Mouse (Mus musculus) embryo, embryonic 11.5 days (tissue): ENCODE results near the gene Zfp36l2.
A peak's percentile ranks its signal among the peaks of the same experiment; 100 is the strongest.
"Not testable (repeated sequence)": the region's sequence is repeated elsewhere in the genome, so short reads cannot be mapped to it uniquely, and the experiment has no call there.

ENCODE experiments used
- DNase-seq: peaks from one replicate; pipeline ENCODE4 v3.0.0-alpha.2; 2012; ENCODE audit warnings: low read depth, low spot score

The Zfp36l2 gene

DNA sequence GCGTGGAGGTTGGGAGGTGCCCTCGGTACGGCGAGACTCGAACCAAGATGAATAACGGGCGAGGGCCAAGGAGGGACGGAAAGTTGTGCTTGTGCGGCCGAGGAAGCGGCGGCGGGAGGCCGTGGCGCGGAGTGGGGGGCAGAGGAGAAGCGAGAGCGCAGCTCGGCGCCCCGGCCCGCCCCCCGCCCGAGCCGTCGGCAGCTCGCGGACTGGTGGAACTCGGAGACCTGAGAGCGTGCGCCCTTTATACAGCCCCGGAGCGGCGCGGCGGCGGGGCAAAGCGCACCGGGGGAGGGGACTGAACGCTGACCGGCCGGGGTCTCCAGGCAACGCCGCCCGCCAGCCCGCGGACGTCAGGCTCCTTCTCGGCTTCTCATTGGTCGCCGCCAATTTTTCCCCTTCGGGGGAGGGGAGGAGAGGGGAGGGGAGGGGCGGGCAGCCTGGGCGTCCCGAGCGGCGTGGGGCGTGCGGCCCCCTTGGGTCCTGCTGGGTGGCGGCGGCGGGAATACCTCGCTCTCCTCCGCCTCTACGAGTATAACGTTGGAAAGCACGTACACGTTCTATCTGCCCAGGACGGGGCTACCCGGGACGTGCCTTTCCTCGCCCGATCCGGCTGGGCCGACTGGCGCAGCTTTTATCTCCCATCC, at the start of gene Zfp36l2:
Zfp36l2 (minus strand) TSS at position 221 of the 647 bp plus-strand sequence.
- peak; percentile 92 for DNase-seq

DNA sequence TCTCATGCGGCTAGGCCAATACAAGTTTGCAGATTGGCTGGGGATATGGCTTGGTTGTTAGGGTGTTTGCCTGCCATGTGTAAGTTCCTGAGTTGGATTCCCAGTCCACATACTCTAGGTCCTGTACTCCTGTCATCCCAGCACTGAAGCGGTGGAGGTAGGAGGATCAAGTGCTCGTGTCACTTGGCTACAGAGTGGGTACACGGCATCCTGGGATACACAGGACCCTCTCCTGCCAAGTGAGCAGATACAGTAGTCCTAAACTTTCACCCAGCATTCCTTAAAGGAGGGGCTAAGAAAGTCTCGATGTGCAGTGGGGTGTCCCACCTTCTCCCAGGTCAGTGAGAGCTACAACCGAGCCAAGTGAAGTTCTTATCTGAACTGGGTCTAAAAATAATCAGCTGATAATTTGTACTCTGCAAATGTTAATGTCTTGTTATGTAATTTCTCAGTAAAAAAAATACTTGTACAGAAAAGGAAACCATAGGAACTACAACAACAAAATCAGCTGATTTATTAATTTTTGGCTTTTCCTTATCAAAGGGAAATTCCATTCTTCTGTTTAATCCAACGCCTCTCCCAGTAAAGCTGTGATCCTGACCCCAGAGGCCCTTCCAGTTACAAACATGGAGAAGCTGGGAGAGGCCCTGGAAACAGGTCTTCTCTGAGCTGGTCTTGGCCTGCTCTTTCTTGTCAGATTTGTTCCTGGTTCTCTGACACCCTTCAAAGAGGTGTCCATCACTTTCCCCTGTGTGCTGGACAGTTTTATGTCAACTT, 49.2 kb upstream of the Zfp36l2 start:
- DNase-seq: no peak

DNA sequence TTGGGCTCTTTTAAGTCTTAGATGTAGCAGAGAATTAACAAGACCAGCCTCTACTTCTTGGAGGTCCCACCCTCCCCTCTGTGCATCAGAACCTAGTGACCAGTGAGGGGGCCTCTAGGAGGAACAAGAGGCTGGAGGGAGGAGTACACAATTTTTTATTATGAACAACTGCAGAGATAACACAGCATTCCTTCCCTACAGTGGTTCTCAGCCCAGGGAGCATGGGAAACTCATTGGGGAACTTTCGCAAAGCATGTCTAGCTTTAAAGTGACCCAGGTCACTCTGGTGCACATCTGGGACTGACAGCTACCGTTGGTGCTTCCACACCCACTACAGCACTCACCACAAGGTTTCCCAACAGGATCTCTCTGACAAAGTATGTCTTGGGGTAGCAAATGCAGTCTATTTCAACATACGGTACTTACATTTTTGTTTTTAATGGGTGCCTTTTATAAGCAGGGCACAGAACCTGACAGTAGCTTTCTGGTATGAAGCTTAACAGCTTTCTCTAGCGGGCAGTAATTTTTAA, 47.7 kb upstream of the Zfp36l2 start:
- DNase-seq: no peak

DNA sequence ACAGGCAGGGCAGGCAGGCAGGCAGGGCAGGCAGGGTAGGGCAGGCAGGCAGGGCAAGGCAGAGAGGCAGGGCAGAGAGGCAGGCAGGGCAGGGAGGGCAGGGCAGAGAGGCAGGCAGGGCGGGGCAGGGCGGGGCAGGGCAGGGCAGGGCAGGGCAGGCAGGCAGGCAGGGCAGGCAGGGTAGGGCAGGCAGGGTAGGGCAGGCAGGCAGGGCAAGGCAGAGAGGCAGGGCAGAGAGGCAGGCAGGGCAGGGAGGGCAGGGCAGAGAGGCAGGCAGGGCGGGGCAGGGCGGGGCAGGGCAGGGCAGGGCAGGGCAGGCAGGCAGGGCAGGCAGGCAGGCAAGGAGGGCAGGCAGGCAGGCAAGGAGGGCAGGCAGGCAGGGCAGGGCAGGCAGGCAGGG, 47.0 kb upstream of the Zfp36l2 start:
- DNase-seq: not testable (repeated sequence)

DNA sequence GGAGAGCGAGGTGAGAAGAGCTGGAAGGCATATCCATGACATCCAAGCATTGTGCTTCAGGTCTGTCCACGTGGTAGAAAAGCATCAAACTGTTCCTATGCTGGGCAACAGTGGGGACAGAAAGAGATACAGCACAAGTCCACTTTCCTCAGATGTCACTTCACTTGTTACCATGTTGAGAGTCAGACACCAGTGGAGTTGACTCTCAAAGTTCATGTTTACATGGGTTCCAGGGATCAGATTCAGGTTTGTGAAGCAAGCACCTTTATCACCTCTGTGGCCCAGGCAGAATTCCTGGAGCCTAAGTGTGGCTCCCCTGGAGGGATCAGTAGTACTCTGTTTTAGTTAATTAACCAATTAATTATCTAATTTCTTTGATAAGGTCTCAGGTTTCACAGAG, 46.0 kb upstream of the Zfp36l2 start:
- no peak for DNase-seq

DNA sequence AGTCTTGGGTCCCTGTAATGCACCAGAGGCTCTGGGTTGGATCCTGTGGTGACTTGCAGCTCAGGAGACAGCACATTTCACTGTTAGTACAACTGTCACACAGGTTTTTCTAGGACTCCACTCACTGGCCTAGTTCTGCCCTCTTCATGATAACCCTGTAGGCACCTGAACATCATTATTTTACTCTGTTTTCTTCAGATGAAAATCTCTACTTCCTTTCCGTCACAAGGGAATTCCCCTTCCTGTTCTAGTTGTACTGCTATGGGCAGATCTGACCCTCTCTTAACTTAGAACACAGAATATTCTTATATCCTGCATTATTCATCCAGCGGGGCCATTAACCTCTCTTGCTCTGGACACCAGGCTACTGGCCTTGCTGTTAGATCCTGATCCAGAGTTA, 43.6 kb upstream of the Zfp36l2 start:
- no peak for DNase-seq

DNA sequence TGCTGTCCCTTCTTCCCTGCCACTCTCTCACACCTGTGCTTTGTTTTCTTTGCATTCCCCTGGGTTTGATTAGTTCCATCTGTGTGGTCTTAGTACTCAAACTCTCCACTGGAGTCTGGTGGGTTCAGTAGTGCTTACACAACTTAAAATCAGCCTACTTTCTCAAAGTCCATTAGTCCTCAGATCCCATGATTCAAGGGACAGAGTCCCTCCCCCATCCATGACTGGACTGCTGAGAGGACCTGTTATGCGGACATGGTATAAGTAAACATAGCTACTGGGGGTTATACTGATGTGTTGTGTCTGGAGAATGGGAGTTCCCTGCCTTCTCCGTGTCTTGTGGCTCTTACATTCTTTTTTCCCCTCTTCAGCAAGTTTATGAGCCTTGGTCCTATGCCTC, 40.5 kb upstream of the Zfp36l2 start:
- no peak for DNase-seq

DNA sequence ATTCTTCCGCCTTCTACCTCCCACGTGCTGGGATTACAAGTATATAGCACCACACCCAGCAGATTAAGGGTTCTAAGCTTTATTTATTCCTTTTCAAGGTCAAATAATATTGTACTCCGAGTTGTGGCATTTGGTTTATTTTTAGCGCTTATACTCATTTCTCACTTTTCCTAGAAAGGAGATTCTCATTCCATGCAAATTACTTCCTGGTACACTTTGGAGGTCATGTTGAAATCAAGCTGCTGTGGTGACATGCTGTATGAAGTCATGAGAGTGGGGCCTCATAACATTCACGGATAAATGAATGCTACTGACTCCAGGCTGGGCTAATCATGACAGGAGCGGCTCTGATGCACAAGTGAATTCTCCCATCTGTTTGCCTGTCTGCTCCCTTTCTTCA, 38.9 kb upstream of the Zfp36l2 start:
- no peak for DNase-seq

DNA sequence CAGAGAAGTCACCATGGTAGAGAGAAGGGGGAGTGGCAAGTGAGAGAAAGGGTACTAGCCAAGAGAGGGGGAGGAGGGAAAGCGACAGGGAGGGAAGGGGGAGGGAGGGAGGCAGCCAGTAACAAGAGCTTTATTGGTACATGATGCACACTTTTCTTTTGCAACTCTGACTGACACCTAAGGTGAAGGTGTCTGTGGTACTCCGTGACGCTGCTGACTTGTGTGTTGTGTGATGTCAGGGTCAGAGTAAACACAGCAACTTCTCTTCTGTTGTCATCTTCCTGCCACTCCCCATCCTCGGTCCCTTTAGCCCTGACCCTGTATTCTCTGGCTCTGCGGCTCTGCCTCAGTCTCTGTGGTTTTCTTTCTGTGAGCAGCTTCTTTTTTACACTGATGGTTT, 38.5 kb upstream of the Zfp36l2 start:
- no peak for DNase-seq

DNA sequence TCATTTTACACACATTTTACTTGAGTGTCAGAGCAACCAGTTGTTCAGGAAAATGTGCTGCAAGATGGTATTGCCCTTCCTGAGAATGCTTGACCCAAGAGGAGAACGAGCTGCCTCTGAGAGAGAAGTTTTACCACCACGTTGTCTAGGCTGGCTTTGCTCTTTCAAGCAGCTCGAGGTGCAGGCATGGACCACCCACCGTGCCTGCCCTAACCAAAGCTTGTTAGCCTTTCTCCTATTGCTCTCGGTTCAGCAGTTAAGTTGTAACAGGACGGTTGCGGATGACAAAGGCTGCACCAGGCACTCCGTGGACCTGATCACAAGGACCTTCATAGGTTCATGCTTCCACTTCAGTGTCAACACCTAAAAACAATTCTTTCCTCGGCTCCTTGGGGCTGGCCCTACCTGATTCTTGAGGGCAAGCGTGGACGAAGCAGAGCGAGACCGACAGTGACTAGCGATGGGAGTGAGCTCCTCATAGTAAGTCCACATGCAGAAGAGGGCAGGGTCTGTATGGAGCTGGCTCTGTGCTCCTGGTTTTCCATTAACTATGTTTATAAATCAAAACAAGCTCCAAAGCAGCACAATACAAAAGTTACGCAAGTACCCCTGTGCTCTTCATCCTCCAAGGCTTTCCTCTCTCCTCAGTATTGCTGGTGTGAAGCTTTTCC, 36.6 kb upstream of the Zfp36l2 start:
- no peak for DNase-seq

DNA sequence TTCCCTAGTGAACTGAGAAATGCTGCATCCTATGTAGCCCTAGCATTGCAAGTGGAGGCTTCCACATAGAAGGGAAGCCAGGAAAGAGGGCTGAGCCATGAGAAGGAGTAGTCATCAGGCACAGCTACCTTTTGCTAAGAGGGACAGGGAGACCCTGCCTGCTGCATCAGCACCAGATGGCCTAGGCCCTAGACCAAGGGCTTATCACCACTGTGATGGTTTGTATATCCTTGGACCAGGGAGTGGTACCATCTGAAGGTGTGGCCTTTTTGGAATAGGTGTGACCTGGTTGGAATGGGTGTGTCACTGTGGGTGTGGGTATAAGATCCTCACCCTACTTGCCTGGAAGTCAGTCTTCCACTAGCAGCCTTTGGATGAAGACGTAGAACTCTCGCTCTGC, 31.1 kb upstream of the Zfp36l2 start:
- not testable (repeated sequence) for DNase-seq

DNA sequence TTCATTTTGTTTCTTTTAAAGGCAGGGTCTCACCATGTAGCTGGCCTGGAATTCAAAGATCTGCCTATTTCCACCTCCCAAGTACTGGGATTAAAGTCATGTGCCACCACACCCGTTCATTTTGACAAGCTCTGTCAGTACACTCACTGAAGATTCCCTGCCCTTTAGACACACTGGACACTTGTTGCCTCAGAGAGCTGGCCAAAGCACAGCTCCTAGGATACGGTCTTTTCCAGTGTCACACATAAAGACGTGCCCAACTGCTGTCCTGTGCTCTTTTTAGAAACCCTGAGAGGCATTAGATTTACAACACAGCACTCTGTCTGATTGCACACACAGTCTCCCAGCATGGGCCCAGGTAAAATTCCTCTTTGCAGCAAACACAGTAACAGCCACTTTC, 29.9 kb upstream of the Zfp36l2 start:
- DNase-seq: no peak

DNA sequence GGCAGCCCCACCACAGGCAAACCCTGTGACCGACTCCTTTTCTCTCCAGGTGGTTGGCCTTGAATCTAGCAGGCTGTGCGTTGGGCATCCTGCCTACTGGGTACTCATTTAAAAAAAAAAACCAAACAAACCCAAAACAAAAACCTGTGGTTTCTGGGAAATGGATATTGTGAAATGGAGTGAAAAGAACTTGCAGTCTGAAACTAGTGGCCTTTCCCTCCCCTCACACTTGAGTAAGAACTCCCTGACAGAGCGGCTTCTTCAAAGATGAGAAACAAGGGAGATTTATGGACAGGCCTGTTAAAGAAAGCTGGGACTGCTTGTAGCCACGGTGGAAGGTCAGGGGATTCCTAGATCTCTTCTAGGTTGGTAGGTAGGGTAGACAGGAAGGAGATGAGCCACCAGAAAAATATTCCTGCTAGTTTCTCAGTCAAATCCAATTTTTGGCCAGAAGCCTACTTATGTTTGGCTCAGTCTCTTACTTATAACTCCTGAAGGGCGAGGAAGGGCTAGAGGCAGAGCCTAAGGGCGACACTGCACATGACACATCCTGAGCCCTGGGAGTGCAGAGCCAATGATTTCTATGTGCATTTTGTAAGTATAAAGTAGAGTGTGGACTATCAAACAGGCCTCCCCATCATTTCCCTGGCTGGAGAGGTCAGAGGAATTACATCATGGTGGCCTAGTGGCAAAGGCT, 27.7 kb upstream of the Zfp36l2 start:
- DNase-seq: no peak

DNA sequence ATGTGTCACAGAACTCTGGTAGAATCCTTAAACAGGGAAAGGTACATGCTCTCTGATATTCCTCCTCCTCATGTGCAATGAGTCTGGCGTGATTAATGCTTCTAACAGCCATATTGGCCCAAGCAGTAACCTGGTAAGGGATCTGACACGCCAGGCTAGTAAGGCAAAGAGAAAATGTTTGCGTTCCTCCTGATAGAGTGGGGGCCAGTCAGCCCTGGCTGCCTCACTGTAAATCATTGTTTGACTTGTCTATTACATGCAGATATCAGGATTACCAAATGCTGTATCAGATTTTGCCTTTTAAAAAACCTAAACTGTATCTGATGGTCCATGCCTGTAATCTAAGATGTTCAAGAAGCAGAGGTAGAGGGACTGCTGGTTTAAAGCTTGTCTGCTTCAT, 25.7 kb upstream of the Zfp36l2 start:
- DNase-seq: no peak

DNA sequence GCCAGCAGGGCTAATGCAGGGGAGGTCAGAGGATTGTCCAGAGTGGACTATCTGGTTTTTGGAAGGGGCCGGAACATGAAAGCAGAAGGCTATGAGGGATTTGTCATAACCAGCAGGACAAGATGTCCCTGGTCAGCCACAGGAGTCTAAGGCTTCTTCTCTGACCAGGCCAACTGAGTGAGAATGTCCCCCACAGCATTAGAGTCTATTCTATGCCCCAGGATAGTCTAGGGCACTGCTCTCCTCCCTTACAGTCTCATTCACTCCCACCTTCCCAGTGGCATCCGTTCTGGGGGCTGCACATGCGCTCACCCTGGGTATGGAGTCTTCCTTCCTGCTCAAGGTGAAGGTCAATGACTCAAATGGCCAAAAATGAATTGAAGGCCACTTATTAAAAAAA, 19.9 kb upstream of the Zfp36l2 start:
- DNase-seq: no peak

DNA sequence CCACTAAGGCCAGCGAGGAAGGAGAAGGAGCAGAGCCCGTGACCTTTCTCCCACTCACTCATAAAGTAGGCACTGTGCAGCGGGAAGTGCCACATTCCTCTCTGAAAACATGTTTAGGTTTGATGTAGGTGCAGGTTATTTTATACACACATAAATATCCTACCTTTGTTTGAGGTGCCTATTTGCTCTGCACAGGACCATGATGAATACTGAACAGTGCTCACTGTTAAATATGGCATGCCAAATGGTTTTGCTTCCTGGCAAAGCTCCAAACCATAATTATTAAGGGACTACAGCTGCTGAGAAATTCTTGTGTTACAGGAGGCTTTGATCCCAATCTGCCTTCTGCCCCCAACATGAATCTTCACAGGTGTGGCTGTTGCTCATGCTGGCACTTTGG, 18.5 kb upstream of the Zfp36l2 start:
- DNase-seq: no peak

DNA sequence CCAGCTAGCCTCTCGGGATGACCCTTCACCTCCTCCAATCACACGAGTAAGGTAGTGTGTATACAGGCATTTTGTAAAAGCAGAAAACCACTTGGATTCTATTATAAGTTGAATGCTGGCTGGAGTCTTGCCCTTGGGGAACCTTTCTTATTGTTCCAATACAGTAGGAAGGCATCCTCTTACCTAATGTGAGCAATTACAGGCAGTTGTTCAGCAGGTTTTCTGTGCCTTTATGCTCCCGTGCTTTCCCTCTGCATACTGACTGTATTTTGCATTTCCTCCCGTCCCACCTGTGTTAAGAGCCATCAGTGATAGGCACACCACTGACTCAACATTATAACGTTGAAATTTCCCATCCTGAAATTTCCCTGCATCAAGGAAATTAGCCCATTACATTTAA, 17.2 kb upstream of the Zfp36l2 start:
- DNase-seq: no peak

DNA sequence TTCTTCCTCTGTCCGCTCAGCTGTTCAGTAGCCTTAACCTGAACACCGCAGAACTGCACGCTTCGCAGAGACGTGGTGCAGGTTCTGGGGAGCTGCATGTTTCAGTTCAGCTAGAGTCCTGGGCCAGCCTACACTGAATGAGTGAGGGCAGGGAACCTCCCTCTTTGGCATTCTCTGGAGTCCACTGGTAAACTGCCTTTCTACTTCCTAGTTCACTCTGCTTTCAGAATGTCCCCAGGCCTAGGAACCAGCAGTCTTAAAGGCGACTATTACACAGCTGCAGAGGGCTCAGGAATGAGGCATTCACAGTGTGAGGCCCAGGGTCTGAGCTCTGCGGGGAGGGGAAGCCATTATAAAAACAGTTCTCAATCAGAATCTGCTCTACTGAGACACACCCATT, 15.6 kb upstream of the Zfp36l2 start:
- no peak for DNase-seq

DNA sequence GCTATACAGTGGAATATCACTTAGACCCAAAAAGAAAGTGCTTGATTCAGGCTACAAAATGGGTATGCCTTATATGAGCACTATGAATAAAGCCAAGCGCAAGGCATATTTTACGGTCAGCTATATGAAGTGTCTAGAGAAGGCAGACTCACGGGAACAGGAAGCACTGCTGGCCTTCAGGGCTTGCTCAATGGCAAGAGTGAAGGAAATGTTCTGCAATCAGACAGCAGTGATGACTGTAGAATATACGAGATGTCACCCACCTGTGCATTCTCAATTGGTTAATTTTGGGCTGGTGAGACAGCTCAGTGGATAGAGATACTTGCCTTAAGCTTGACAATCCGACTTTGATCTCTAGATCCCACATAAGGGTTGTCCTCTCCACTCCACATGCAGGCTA, 13.4 kb upstream of the Zfp36l2 start:
- DNase-seq: no peak

DNA sequence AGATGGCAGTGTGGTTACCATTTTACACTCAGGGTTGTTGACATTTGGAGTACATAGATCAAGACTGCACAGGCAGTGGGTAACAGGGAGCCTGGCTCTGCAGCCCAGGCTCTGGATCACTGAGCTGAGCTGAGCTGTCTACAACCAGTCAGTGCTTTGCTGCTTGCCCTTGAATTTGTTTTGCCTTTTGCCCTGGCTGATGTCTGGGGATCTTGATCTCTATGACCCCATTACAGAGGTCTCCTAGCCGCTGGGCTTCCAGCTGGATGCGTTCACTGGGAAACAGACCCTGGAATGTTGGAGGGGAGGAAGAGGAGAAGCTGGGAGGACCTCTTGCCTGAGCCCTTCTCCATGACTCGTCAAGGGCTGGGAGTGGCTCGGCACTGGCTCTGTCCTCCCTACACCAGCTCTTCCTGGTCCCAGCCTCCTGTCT, 10.2 kb upstream of the Zfp36l2 start:
- DNase-seq: no peak

DNA sequence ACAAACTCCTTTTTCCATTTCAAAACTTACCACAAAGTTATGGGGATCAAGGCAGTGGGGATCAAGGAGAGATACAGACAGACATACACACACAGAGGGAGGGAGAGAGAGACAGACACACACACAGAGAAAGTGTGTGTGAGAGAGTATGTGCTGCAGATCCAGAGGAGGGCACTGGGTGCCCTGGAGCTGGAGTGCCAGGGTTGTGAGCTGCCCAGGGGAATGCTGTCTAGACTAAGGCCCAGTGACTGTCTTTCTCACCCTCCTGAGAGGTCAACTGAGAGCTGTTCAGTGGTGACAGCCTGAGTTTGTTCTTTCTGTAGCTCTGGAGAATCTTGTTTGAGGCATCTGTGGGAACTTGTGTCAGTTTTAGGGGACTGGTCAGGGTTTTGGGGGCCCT, 8.6 kb upstream of the Zfp36l2 start:
- DNase-seq: no peak

DNA sequence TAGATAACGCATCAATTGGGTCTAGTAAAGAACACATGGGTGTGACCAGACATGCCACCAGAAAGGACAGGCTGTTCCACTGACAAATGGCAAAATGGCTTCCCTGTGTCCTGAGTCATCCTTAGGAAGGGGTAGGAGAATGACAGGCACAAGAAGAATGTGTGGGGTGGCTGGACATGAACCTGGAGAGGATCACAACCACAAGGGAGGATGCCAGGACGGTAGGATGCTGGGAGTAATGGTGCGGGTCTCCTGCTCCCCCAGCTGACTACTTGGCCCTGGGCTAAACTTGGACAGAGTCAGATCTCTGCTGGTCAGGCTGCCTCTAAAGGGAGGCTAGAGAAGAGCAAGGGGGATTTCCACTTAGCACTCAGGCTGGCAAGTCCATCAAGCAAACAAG, 8.1 kb upstream of the Zfp36l2 start:
- DNase-seq: no peak
